Mouse (Mus musculus) gastrocnemius, postnatal 10 days (tissue): Measurements from ENCODE around the gene Fam131b. TPM values are rescaled to one million over a fixed set of nuclear protein-coding genes. Genes with fewer than 3 reads are reported as not detected.

Experiments used
- DNase-seq: peaks from one replicate; pipeline ENCODE4 v3.0.0; 2021; ENCODE audit warnings: mixed read lengths
- total RNA-seq, 2 experiments: library from RNA; stranded (reverse); gene quantifications; 2 replicates each; pipeline ENCODE4 v1.2.3; 2021

Gene Fam131b
- total RNA-seq, 2 experiments from 2014 or later: 0.85 to 1.2 TPM

- no peak for DNase-seq
These were observed 31.6 kb upstream of the Fam131b start for GRCm38 (mm10) chr6:42355794-42356600.

DNA sequence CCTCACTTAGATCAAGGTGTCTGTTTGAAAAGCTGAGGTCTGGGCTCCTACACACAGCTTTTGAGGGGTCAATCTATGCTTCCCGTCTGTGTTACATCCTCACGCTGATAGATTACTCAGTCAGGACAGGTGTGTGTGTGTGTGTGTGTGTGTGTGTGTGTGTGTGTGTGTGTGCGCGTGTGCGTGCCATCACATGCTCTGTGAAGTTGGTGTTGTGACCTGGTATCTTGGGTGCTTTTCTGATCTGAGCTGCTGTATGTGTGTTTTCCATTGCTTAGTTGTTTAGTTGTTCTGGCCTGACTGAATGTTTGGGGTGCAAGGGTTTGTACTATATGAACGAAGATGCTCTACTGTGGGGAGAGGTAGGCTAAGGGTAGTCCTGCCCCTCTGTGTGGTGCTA, 30.9 kb upstream of the Fam131b start:
- DNase-seq: no peak

GRCm38 (mm10) chr6:42354076-42355019, 29.9 kb upstream of the Fam131b start:
- DNase-seq: no peak

- no peak for DNase-seq
These were observed 28.7 kb upstream of the Fam131b start for GRCm38 (mm10) chr6:42353180-42353579.

DNA sequence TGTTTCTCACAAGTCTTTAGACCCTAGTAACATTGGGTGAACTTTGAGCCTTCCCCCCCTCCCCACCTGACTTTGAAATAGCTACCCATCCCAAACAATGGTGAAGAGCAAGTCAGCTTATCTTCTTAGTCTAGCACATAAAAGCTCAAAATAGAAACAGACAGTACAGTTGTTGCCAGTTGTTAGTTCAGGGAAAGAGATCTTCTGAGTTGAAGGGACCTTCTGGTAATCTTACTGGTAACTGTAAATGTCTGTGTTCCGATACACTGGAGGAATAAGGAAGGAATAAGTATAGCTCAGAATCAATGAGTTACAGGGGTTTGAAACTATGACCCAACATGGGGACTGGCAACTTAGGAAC, 28.0 kb upstream of the Fam131b start:
- DNase-seq: no peak

GRCm38 (mm10) chr6:42351776-42352485, 27.5 kb upstream of the Fam131b start:
- DNase-seq: no peak

DNA sequence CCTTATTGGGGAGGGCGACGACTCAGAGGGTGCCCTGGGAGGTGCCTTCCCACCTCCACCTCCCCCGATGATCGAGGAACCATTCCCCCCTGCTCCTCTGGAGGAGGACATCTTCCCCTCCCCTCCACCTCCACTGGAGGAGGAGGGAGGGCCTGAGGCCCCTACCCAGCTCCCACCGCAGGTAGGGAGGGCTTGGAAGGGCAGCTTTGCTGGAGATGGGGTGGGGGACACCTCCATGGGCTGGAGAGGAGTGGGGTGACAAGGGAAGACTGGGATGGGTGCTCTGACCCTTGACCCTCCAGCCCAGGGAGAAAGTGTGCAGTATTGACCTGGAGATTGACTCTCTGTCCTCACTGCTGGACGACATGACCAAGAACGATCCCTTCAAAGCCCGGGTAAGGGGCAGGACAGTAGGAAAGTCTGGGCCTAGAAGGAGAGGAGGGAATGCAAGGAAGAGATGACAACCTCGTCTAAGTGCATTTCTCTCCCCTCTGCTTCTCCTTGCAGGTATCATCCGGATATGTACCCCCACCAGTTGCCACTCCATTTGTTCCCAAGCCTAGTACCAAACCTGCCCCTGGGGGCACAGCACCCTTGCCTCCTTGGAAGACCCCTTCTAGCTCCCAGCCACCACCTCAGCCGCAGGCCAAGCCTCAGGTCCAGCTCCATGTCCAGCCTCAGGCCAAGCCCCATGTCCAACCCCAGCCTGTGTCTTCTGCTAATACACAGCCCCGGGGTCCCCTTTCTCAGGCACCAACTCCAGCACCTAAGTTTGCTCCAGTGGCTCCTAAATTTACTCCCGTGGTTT, 26.7 kb upstream of the Fam131b start:
- DNase-seq: no peak

DNA sequence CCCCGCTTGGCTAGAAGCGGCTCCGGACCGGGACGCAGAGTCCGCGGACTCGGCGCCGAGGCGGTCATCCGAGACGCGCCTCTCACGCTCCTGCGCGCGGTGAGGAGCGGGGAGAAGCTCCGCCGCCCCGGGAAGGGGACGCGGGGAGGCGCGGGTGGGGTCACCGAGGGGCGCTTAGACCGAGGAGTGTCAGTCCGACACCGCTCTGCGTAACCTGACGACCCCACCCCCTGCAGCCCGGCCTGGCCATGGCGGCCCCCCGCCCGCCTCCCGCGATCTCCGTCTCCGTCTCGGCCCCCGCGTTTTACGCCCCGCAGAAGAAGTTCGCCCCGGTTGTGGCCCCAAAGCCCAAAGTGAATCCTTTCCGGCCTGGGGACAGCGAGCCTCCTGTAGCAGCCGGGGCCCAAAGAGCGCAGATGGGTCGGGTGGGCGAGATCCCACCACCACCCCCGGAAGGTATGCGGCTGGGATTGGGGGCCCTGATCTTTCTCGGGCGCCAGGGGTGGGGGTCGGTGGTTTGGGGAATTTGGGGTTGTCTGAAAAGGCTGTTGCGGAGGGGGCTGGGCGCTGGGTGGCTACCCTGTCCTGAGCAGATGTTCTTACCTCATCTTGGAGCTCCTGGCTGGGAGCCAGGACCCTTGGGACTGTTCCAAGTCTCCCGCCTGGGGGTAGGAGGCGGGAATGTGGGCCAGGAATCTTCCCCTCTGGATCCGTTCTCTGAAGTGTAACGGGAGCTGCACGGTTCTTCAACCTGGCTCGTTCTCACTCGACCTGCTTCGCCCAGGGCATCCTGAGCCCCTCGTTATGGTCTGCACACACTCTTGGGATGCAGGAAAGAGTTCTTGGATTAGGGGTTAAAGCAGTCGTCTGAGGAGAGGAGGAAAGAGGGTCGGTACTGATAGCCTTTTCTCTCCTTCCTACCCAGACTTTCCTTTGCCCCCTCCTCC, 25.9 kb upstream of the Fam131b start:
- peak; percentile 91 for DNase-seq

DNA sequence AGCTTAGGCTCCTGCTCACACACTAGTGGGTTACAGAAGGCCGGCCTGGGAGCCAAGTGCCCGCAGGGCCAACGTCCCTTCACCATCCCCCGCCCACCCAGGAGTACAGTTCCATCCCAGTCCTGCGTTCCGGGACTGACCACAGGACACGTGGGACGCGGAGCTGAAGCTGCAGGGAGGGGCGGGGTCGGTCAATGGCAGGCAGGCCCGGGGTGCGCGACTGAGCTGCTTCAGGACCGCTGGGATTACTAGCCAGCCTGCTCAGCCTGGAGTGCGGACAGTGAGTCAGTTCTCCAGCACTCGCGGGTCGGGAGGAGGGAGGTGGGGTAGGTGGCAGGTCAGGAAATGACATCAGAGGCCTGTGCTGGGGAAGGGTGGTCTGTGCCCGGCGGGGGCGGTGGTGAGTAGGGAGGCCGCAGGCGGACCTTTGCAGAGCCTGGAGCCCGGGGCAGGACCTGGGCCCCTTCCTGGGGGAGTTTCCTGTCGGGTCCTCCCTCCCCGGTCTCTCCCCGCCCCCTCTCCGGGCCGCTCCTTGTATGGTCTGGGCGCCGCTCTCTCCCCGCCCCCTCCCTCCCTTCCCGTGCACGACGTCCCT, 25.1 kb upstream of the Fam131b start, which contains the start of gene Zyx:
Gene Zyx, plus strand, starts transcription at position 205 of the 595 bp plus-strand sequence.
- peak; percentile 91 for DNase-seq

DNA sequence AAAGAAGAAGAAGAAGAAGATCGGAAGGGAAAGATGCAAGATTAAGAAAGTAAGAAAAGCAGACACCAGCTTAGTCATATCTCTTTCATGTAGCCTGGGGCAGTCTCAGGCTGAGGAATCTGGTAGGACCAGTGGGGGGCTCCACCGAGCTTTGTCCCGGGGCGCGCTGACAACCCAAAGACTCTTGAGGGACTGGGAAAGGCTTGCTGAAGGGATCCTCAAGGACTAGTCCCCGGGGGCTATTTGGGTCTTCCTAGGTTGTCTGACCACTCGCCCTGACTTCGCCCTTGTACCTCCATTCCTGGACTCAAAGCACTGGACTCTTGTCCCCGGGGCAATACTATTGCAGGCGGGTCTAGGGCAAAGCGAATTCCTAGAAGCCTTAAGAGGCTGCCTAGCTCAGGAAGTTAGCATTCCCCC, 24.6 kb upstream of the Fam131b start:
- peak; percentile 73 for DNase-seq

DNA sequence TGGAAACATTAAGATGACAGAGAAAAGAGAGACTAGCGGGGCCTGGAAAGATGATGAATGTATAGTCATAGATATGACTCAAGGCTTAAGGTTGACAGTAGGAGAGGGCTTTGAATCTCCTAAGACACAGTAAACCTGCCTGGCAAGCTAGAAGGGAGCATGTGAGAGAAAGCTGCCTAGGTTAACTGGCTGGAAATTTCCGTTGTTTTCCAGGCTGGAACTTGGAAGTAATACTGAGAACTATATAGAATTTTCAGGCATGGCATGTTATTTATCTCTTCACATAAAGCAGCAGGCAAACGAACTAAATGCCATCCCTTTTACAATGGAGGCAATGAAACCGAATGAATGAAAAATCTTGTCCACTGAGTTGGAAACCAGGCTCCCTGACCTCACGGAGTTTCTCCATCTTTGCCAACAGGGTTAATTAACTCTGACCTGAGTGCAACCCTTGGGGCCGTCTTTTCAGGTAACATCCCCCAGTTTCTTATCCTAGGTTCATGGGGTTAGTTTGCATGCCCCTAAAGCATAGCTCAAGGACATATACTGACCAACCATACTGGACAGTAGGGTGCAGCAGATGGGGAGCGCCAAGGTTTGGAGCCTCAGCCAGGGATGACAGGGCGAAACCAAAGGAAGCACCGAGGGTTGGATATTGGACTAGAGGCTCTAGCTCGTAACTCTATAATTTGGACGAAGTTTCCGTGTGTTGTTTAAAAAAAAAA, 24.0 kb upstream of the Fam131b start:
- DNase-seq: no peak

- no peak for DNase-seq
These were observed 19.8 kb upstream of the Fam131b start for GRCm38 (mm10) chr6:42344255-42344654.

GRCm38 (mm10) chr6:42343361-42344120, 19.1 kb upstream of the Fam131b start:
- no peak for DNase-seq

DNA sequence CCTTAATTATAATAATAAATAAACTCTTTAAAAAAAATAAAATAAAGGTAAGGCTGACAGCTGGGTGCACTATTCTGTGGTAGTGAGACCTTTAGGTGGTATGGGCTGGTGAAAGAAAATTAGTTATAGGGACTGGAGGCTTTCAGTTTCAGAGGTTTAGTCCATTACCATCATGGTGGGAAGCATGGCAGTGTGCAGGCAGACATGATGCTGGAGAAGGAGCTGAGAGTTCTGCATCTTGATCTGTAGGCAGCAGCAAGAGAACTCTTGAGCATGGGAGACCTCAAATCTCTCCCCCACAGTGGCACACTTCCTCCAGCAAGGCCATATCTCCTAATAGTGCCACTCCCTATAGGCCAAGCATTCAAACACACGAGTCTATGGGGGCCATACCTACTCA, 17.7 kb upstream of the Fam131b start:
- DNase-seq: no peak

DNA sequence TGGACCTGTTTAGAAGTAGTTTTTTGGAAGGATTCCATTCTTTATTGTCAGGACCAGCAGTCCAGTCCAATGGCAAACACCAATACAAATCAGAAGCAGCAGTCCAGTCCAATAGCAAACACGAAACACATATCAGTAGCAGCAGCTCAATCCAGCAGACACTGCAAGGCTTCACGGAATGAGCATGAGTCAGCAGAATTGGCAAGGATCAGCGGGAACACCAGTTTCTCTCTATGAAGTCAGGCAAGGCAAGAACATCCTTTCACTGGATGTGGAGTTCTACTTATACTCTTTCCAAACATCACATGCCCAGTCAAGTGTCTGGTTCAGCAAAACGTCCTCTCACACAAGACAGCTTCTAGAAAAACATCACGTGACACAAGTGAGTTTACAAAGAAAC, 15.5 kb upstream of the Fam131b start:
- DNase-seq: no peak

- no peak for DNase-seq
These were observed 14.7 kb upstream of the Fam131b start for GRCm38 (mm10) chr6:42339189-42339588.

GRCm38 (mm10) chr6:42330946-42331345, 6.5 kb upstream of the Fam131b start:
- no peak for DNase-seq

- DNase-seq: no peak
These were observed 5.8 kb upstream of the Fam131b start for GRCm38 (mm10) chr6:42330216-42330615.

- no peak for DNase-seq
These were observed 4.3 kb upstream of the Fam131b start for GRCm38 (mm10) chr6:42328757-42329156.
